In genomic region chr4:99947192-99947591, GRCm38 (mm10) we compare ENCODE assay signal across 9 mouse cellular contexts. TPM values are rescaled to one million over a fixed set of nuclear protein-coding genes. Genes with fewer than 3 reads are reported as not detected.
DNase-seq lines count a peak whose midpoint lies in the region; ATAC-seq and TF ChIP-seq lines count a peak whose summit lies in the region.
"Had no signal": no experiment of that assay in that cellular context is flagged by ENCODE, and none has a peak within 500 bp of the region (broad histone marks: within the 10 kb centered on the region; RNA-seq: fewer than 3 reads in every experiment).

No protein-coding gene starts in this region.

- no peak overlapping the region for H3K27ac ChIP-seq in cerebellum, adult 2 months (ENCODE audit: insufficient read depth, low read length)
- no peak overlapping the region for H3K27ac ChIP-seq in midbrain, embryonic 11.5 days (ENCODE audit: low read depth, low read length)
- no peak overlapping the region for H3K27ac ChIP-seq in midbrain, embryonic 10.5 days (replicated peaks)
- no peak overlapping the region for H3K27ac ChIP-seq in intestine, embryonic 15.5 days
- no peak overlapping the region for H3K27ac ChIP-seq in stomach, embryonic 16.5 days (ENCODE audit: low read length)
- H3K27ac ChIP-seq: liver, embryonic 13.5 days had no signal

- no peaks in the 10 kb centered on the region; the same call in 1 of the 2 replicates for H3K4me1 ChIP-seq in cerebellum, adult 2 months (ENCODE audit: control insufficient read depth, insufficient read depth, low read length)
- H3K4me1 ChIP-seq in midbrain, embryonic 11.5 days (ENCODE audit: control insufficient read depth, insufficient read depth, low read length), result peaks cover 2% of the 10 kb centered on the region; the same call in 1 of the 2 replicates
- peaks cover 10% of the 10 kb centered on the region for H3K4me1 ChIP-seq in midbrain, embryonic 10.5 days
- no peaks in the 10 kb centered on the region for H3K4me1 ChIP-seq in intestine, embryonic 15.5 days (replicated peaks)
- no peaks in the 10 kb centered on the region for H3K4me1 ChIP-seq in stomach, embryonic 16.5 days (ENCODE audit: control insufficient read depth, insufficient read depth, low read length)
- H3K4me1 ChIP-seq: liver, embryonic 13.5 days had no signal

- peak; percentile 29; the same call in 1 of the 2 replicates for TF ChIP-seq CTCF in cerebellum, adult 2 months (IDR thresholded peaks at IDR 0.05; ENCODE audit: borderline replicate concordance, insufficient read depth, low read depth, low read length)

- no peak overlapping the region for H3K4me3 ChIP-seq in cerebellum, adult 2 months (replicated peaks; ENCODE audit: insufficient read depth, low read depth, low read length)
- H3K4me3 ChIP-seq in midbrain, embryonic 11.5 days (ENCODE audit: low read depth, low read length), result no peak overlapping the region
- H3K4me3 ChIP-seq in midbrain, embryonic 10.5 days, result no peak overlapping the region
- no peak overlapping the region for H3K4me3 ChIP-seq in intestine, embryonic 15.5 days (replicated peaks)
- no peak overlapping the region for H3K4me3 ChIP-seq in stomach, embryonic 16.5 days (replicated peaks; ENCODE audit: low read length)
- H3K4me3 ChIP-seq: liver, embryonic 13.5 days had no signal

- no peak overlapping the region for H3K9ac ChIP-seq in midbrain, embryonic 11.5 days (ENCODE audit: low read length)
- no peak overlapping the region for H3K9ac ChIP-seq in intestine, embryonic 15.5 days
- no peak overlapping the region for H3K9ac ChIP-seq in stomach, embryonic 16.5 days (ENCODE audit: low read length)
- H3K9ac ChIP-seq: liver, embryonic 13.5 days had no signal

- 92% methylated on average over 1 of the region's 1 CpGs for WGBS in cerebellum, adult 2 months
- 76% methylated on average over 1 of the region's 1 CpGs for WGBS in midbrain, embryonic 11.5 days
- WGBS in midbrain, embryonic 10.5 days, result 86% methylated on average over 1 of the region's 1 CpGs
- WGBS in intestine, embryonic 15.5 days, result 39% methylated on average over 1 of the region's 1 CpGs
- 63% methylated on average over 1 of the region's 1 CpGs for WGBS in stomach, embryonic 16.5 days

- no peaks in the 10 kb centered on the region for H3K27me3 ChIP-seq in cerebellum, adult 2 months (ENCODE audit: control insufficient read depth, insufficient read depth, low read length)
- no peaks in the 10 kb centered on the region for H3K27me3 ChIP-seq in midbrain, embryonic 11.5 days (ENCODE audit: control insufficient read depth, insufficient read depth, low read length)
- no peaks in the 10 kb centered on the region for H3K27me3 ChIP-seq in midbrain, embryonic 10.5 days (ENCODE audit: low read depth, poor library complexity, severe bottlenecking)
- H3K27me3 ChIP-seq in intestine, embryonic 15.5 days (replicated peaks), result no peaks in the 10 kb centered on the region
- H3K27me3 ChIP-seq in stomach, embryonic 16.5 days (ENCODE audit: control insufficient read depth, insufficient read depth, low read length), result no peaks in the 10 kb centered on the region
- H3K27me3 ChIP-seq: liver, embryonic 13.5 days had no signal

- DNase-seq in cerebellum, adult 2 months, result no peak
- no peak for DNase-seq in cerebellum, adult 8-10 months
- peak; percentile 93 for DNase-seq in midbrain, embryonic 11.5 days (ENCODE audit: low spot score, missing footprints)
- DNase-seq in midbrain, embryonic 10.5 days (ENCODE audit: low spot score), result no peak
- DNase-seq in testis, postnatal 14 days (ENCODE audit: low spot score), result no peak
- DNase-seq in thymus, postnatal 10 days (ENCODE audit: low spot score in 2 of 2), result no peak
- DNase-seq: liver, embryonic 13.5 days had no signal

- no peaks in the 10 kb centered on the region for H3K9me3 ChIP-seq in midbrain, embryonic 11.5 days (ENCODE audit: control insufficient read depth, low read length)
- H3K9me3 ChIP-seq in midbrain, embryonic 10.5 days (replicated peaks), result no peaks in the 10 kb centered on the region
- no peaks in the 10 kb centered on the region for H3K9me3 ChIP-seq in intestine, embryonic 15.5 days
- no peaks in the 10 kb centered on the region for H3K9me3 ChIP-seq in stomach, embryonic 16.5 days (replicated peaks; ENCODE audit: control insufficient read depth, low read length)
- H3K9me3 ChIP-seq: liver, embryonic 13.5 days had no signal

- H3K36me3 ChIP-seq in midbrain, embryonic 11.5 days (ENCODE audit: control insufficient read depth, insufficient read depth, low read length), result no peaks in the 10 kb centered on the region
- no peaks in the 10 kb centered on the region for H3K36me3 ChIP-seq in midbrain, embryonic 10.5 days
- no peaks in the 10 kb centered on the region for H3K36me3 ChIP-seq in intestine, embryonic 15.5 days
- no peaks in the 10 kb centered on the region for H3K36me3 ChIP-seq in stomach, embryonic 16.5 days (ENCODE audit: control insufficient read depth, insufficient read depth, low read length)
- H3K36me3 ChIP-seq: liver, embryonic 13.5 days had no signal

- no peak for TF ChIP-seq POLR2A in cerebellum, adult 2 months (IDR thresholded peaks at IDR 0.05; ENCODE audit: borderline replicate concordance, insufficient read depth, low read length)

- H3K4me2 ChIP-seq in midbrain, embryonic 11.5 days, result no peak overlapping the region
- H3K4me2 ChIP-seq in intestine, embryonic 15.5 days (replicated peaks), result no peak overlapping the region
- H3K4me2 ChIP-seq in stomach, embryonic 16.5 days (ENCODE audit: low read depth, low read length), result no peak overlapping the region
- H3K4me2 ChIP-seq: liver, embryonic 13.5 days had no signal

- no peak for ATAC-seq in midbrain, embryonic 11.5 days (ENCODE audit: low FRiP score)
- ATAC-seq in intestine, embryonic 15.5 days, result peak; percentile 40; the same call in 1 of the 2 replicates
- peak; percentile 31; the same call in 1 of the 2 replicates for ATAC-seq in stomach, embryonic 16.5 days (ENCODE audit: insufficient read depth, low FRiP score)

RNA-seq across cellular contexts. Expression of gene Itgb3bp, which starts 17.6 kb away (rescaled TPM):
- polyA plus RNA-seq in cerebellum, adult 2 months (2012; rRNA removed), result 3.6 and 4.1 TPM in 2 replicates
- polyA plus RNA-seq in midbrain, embryonic 11.5 days (2014; fragmentation: Nextera tagmentation; extraction: Ambion mirVana), result 66.5 and 69.2 TPM in 2 replicates
- 54.9 and 62.3 TPM in 2 replicates for polyA plus RNA-seq in midbrain, embryonic 10.5 days (2016; fragmentation: Nextera tagmentation; extraction: Ambion mirVana)
- polyA plus RNA-seq in intestine, embryonic 15.5 days (2015; fragmentation: Nextera tagmentation; extraction: Ambion mirVana), result 34.6 and 40.1 TPM in 2 replicates
- polyA plus RNA-seq in stomach, embryonic 16.5 days (2015; fragmentation: Nextera tagmentation; extraction: Ambion mirVana), result 26.3 and 33.6 TPM in 2 replicates

RNA-seq across cellular contexts. Expression of gene Pgm1, which starts 18.0 kb away (rescaled TPM):
- 104 and 107 TPM in 2 replicates for polyA plus RNA-seq in cerebellum, adult 2 months (2012; rRNA removed)
- 46.6 and 46.7 TPM in 2 replicates for polyA plus RNA-seq in midbrain, embryonic 11.5 days (2014; fragmentation: Nextera tagmentation; extraction: Ambion mirVana)
- 66.6 and 67.7 TPM in 2 replicates for polyA plus RNA-seq in midbrain, embryonic 10.5 days (2016; fragmentation: Nextera tagmentation; extraction: Ambion mirVana)
- polyA plus RNA-seq in intestine, embryonic 15.5 days (2015; fragmentation: Nextera tagmentation; extraction: Ambion mirVana), result 193 and 195 TPM in 2 replicates
- 129 and 137 TPM in 2 replicates for polyA plus RNA-seq in stomach, embryonic 16.5 days (2015; fragmentation: Nextera tagmentation; extraction: Ambion mirVana)
